Mouse (Mus musculus): ENCODE results near the gene Cnot8. TPM values are rescaled to one million over a fixed set of nuclear protein-coding genes. Genes with fewer than 3 reads are reported as not detected.

Gene Cnot8
- polyA plus RNA-seq (2017; shearing (Covaris generic)), result 100 to 1,000 TPM in 1 of 2 experiments, 10 to 100 TPM in 1; 97.5 to 111 TPM

GRCm38 (mm10) chr11:58103697-58104306 lies at the start of gene Cnot8:
Gene Cnot8, plus strand, starts transcription at chr11:58104153.

GRCm38 (mm10) chr11:58093021-58093528 lies 10.9 kb upstream of the Cnot8 start, which contains the start of gene Gm12248:
Gene Gm12248, minus strand, starts transcription at chr11:58093134.

Other genes starting within 250 kb of the Cnot8 start
- 100 to 1,000 TPM in 1 of 2 experiments, 10 to 100 TPM in 1; 89.3 to 100 TPM for gene Larp1, start 95.1 kb upstream of the Cnot8 start, polyA plus RNA-seq (2017; shearing (Covaris generic))
- not detected for gene Gm12248, start 11.0 kb upstream of the Cnot8 start, polyA plus RNA-seq (2017; shearing (Covaris generic))
- gene Gemin5, start 64.4 kb downstream of the Cnot8 start, polyA plus RNA-seq (2017; shearing (Covaris generic)), result 10 to 100 TPM; 12.4 to 17.4 TPM
- gene Mrpl22, start 67.5 kb downstream of the Cnot8 start, polyA plus RNA-seq (2017; shearing (Covaris generic)), result 10 to 100 TPM; 51.1 to 66.0 TPM
- gene Igtp, start 95.4 kb downstream of the Cnot8 start, polyA plus RNA-seq (2017; shearing (Covaris generic)), result 100 to 1,000 TPM; 514 to 718 TPM
- 100 to 1,000 TPM in 1 of 2 experiments, 10 to 100 TPM in 1; 52.4 to 106 TPM for gene Irgm2, start 95.5 kb downstream of the Cnot8 start, polyA plus RNA-seq (2017; shearing (Covaris generic))
- gene 4930438A08Rik, start 170.6 kb downstream of the Cnot8 start, polyA plus RNA-seq (2017; shearing (Covaris generic)), result not detected
- 10 to 100 TPM; 25.6 to 28.0 TPM for gene Zfp692, start 202.9 kb downstream of the Cnot8 start, polyA plus RNA-seq (2017; shearing (Covaris generic))
- 10 to 100 TPM; 29.7 to 51.5 TPM for gene Zfp672, start 226.2 kb downstream of the Cnot8 start, polyA plus RNA-seq (2017; shearing (Covaris generic))
- 10 to 100 TPM; 11.3 to 19.7 TPM for gene Sh3bp5l, start 226.6 kb downstream of the Cnot8 start, polyA plus RNA-seq (2017; shearing (Covaris generic))

Measured in activated CD4-positive, CD25-positive, alpha-beta regulatory T cell (primary cell).